Mouse (Mus musculus): ENCODE data around the gene Atp9a. TPM values are rescaled to one million over a fixed set of nuclear protein-coding genes. Genes with fewer than 3 reads are reported as not detected.
A peak's percentile ranks its signal among the peaks of the same experiment; 100 is the strongest.

Gene Atp9a
- total RNA-seq, 2 experiments from 2014 or later = 339 to 358 TPM

GRCm38 (mm10) chr2:168729736-168730135, 12.5 kb downstream of the Atp9a start:
- no peak for DNase-seq (ENCODE audit: low spot score in 2 of 2)
- Histone ChIP-seq H3K27ac (no peak overlapping the region), H3K4me3 (no peak overlapping the region)
- peak; percentile 40 for TF ChIP-seq CTCF (conservative IDR thresholded peaks at IDR 0.05)

- no peak for TF ChIP-seq CTCF (conservative IDR thresholded peaks at IDR 0.05)
- no peak overlapping the region for H3K27ac ChIP-seq
- no peak overlapping the region for H3K4me3 ChIP-seq
- DNase-seq (ENCODE audit: low spot score in 2 of 2) = no peak
Measured at GRCm38 (mm10) chr2:168728045-168728444, 14.2 kb downstream of the Atp9a start.

- TF ChIP-seq CTCF (conservative IDR thresholded peaks at IDR 0.05) = no peak
- Histone ChIP-seq H3K4me3 (no peak overlapping the region), H3K27ac (no peak overlapping the region)
- DNase-seq (ENCODE audit: low spot score in 2 of 2) = no peak
Measured at GRCm38 (mm10) chr2:168726007-168726406, 16.2 kb downstream of the Atp9a start.

- no peak overlapping the region for H3K27ac ChIP-seq
- no peak for TF ChIP-seq CTCF (conservative IDR thresholded peaks at IDR 0.05)
- no peak for DNase-seq (ENCODE audit: low spot score in 2 of 2)
- no peak overlapping the region for H3K4me3 ChIP-seq
Measured at GRCm38 (mm10) chr2:168721313-168721712, 20.9 kb downstream of the Atp9a start.

GRCm38 (mm10) chr2:168719742-168720141, 22.5 kb downstream of the Atp9a start:
- H3K27ac ChIP-seq = no peak overlapping the region
- TF ChIP-seq CTCF (conservative IDR thresholded peaks at IDR 0.05) = peak; percentile 47
- DNase-seq (ENCODE audit: low spot score in 2 of 2) = no peak

GRCm38 (mm10) chr2:168718735-168719134, 23.5 kb downstream of the Atp9a start:
- Histone ChIP-seq H3K27ac (0 out of 2 replicates have a peak overlapping the region, but pooled peaks have one; percentile 14), H3K4me3 (no peak overlapping the region)
- no peak for TF ChIP-seq CTCF (conservative IDR thresholded peaks at IDR 0.05)
- no peak for DNase-seq (ENCODE audit: low spot score in 2 of 2)

More at GRCm38 (mm10) chr2:168719742-168720141, 22.5 kb downstream of the Atp9a start:
- no peak overlapping the region for H3K4me3 ChIP-seq

- no peak for TF ChIP-seq CTCF (conservative IDR thresholded peaks at IDR 0.05)
- no peak for DNase-seq (ENCODE audit: low spot score in 2 of 2)
- H3K27ac ChIP-seq = no peak overlapping the region
- no peak overlapping the region for H3K4me3 ChIP-seq
Measured at GRCm38 (mm10) chr2:168718267-168718666, 23.9 kb downstream of the Atp9a start.

GRCm38 (mm10) chr2:168712199-168713176, 29.7 kb downstream of the Atp9a start:
- Histone ChIP-seq H3K4me3 (peak overlapping the region; percentile 23; the same call in 1 of the 2 replicates), H3K27ac (peak overlapping the region; percentile 62)
- DNase-seq (ENCODE audit: low spot score in 2 of 2) = no peak
- TF ChIP-seq CTCF (conservative IDR thresholded peaks at IDR 0.05) = no peak

- no peak overlapping the region for H3K27ac ChIP-seq
- no peak for TF ChIP-seq CTCF (conservative IDR thresholded peaks at IDR 0.05)
- no peak overlapping the region for H3K4me3 ChIP-seq
- no peak for DNase-seq (ENCODE audit: low spot score in 2 of 2)
Measured at GRCm38 (mm10) chr2:168710979-168711378, 31.2 kb downstream of the Atp9a start.

- Histone ChIP-seq H3K27ac (no peak overlapping the region), H3K4me3 (no peak overlapping the region)
- DNase-seq (ENCODE audit: low spot score in 2 of 2) = no peak
- TF ChIP-seq CTCF (conservative IDR thresholded peaks at IDR 0.05) = no peak
Measured at GRCm38 (mm10) chr2:168707766-168708165, 34.4 kb downstream of the Atp9a start.

GRCm38 (mm10) chr2:168702266-168702665, 39.9 kb downstream of the Atp9a start:
- Histone ChIP-seq H3K27ac (0 out of 2 replicates have a peak overlapping the region, but pooled peaks have one; percentile 23), H3K4me3 (no peak overlapping the region)
- no peak for TF ChIP-seq CTCF (conservative IDR thresholded peaks at IDR 0.05)
- DNase-seq (ENCODE audit: low spot score in 2 of 2) = peak; percentile 56 to 65

- H3K4me3 ChIP-seq = no peak overlapping the region
- no peak overlapping the region for H3K27ac ChIP-seq
- TF ChIP-seq CTCF (conservative IDR thresholded peaks at IDR 0.05) = no peak
- DNase-seq (ENCODE audit: low spot score in 2 of 2) = no peak
Measured at GRCm38 (mm10) chr2:168695027-168695403, 47.2 kb downstream of the Atp9a start.

GRCm38 (mm10) chr2:168694379-168695026, 47.7 kb downstream of the Atp9a start:
- no peak for TF ChIP-seq CTCF (conservative IDR thresholded peaks at IDR 0.05)
- Histone ChIP-seq H3K27ac (no peak overlapping the region), H3K4me3 (no peak overlapping the region)
- no peak for DNase-seq (ENCODE audit: low spot score in 2 of 2)
